Mouse (Mus musculus) fibroblast of lung, adult 2 months (primary cell): Measurements from ENCODE around the gene Gm20695.

Source experiments
- DNase-seq: peaks from one replicate; pipeline ENCODE4 v3.0.0-alpha.2; 2011; ENCODE audit warnings: low read depth

Gm20695 gene

GRCm38 (mm10) chr16:3895173-3895792 lies 10.8 kb downstream of the Gm20695 start:
- no peak for DNase-seq

- DNase-seq, result no peak
Observed at GRCm38 (mm10) chr16:3896046-3896445, 11.6 kb downstream of the Gm20695 start.

- DNase-seq, result no peak
Observed at GRCm38 (mm10) chr16:3896553-3896952, 12.1 kb downstream of the Gm20695 start.

- DNase-seq, result no peak
Observed at GRCm38 (mm10) chr16:3907471-3907870, 23.0 kb downstream of the Gm20695 start.

- peak; percentile 89 for DNase-seq
Observed at GRCm38 (mm10) chr16:3908537-3909111, 24.2 kb downstream of the Gm20695 start, which contains the start of the genes 1700037C18Rik and Cluap1. Gene 1700037C18Rik, minus strand, starts transcription at chr16:3908689. Gene Cluap1, plus strand, starts transcription at chr16:3908801.

GRCm38 (mm10) chr16:3909118-3909517 lies 24.7 kb downstream of the Gm20695 start:
- DNase-seq, result no peak

GRCm38 (mm10) chr16:3920756-3921155 lies 36.3 kb downstream of the Gm20695 start:
- no peak for DNase-seq

GRCm38 (mm10) chr16:3923515-3923914 lies 39.1 kb downstream of the Gm20695 start:
- DNase-seq, result no peak

GRCm38 (mm10) chr16:3923966-3924365 lies 39.5 kb downstream of the Gm20695 start:
- peak; percentile 29 for DNase-seq

GRCm38 (mm10) chr16:3928582-3928981 lies 44.1 kb downstream of the Gm20695 start:
- DNase-seq, result no peak

GRCm38 (mm10) chr16:3929151-3929550 lies 44.7 kb downstream of the Gm20695 start:
- no peak for DNase-seq

GRCm38 (mm10) chr16:3933536-3933935 lies 49.1 kb downstream of the Gm20695 start:
- no peak for DNase-seq

GRCm38 (mm10) chr16:3934091-3934490 lies 49.6 kb downstream of the Gm20695 start:
- peak; percentile 39 for DNase-seq

- no peak for DNase-seq
Observed at GRCm38 (mm10) chr16:3934701-3935100, 50.3 kb downstream of the Gm20695 start.

GRCm38 (mm10) chr16:3951141-3951540 lies 66.7 kb downstream of the Gm20695 start:
- no peak for DNase-seq

GRCm38 (mm10) chr16:3956369-3956768 lies 71.9 kb downstream of the Gm20695 start:
- peak; percentile 74 for DNase-seq

- DNase-seq, result peak; percentile 55
Observed at GRCm38 (mm10) chr16:3959261-3959660, 74.8 kb downstream of the Gm20695 start.

GRCm38 (mm10) chr16:3964990-3965389 lies 80.5 kb downstream of the Gm20695 start:
- no peak for DNase-seq

GRCm38 (mm10) chr16:3965534-3965933 lies 81.1 kb downstream of the Gm20695 start:
- no peak for DNase-seq
